Mouse (Mus musculus) lung, postnatal 25 days (tissue): ENCODE measurements at regions not wholly inside any gene's neighbourhood (a gene's known extent, or its start where the extent isn't known, plus 50 kb on each side); places are given as distances from the start of the nearest gene placed in this dataset.
A peak's percentile ranks its signal among the peaks of the same experiment; 100 is the strongest.
"Not testable (repeated sequence)": the region's sequence is repeated elsewhere in the genome, so short reads cannot be mapped to it uniquely, and the experiment has no call there.

Experiments
- DNase-seq: peaks from one replicate; pipeline ENCODE4 v3.0.0; 2022; ENCODE audit warnings: low spot score

DNA sequence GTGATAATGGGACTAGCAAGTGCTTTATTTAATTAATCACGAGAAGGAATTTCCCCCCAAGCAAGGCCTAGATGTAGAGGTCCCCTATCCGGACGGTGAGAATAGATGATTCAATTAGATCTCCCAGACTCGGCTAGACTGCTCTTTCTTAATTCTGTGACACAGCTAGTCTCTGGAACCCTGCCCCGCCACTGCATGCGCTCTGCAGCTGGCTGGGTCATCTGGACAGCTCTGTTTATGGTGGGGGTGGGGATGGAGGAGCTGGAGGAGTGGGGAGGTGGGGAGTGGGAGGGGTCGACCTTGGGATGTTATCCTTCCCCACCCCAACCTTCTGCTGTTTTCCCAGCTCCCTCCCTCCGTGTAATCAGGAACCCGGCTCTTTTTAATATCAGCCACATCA lies 147.5 kb upstream of the Sfswap start:
- DNase-seq, result no peak

DNA sequence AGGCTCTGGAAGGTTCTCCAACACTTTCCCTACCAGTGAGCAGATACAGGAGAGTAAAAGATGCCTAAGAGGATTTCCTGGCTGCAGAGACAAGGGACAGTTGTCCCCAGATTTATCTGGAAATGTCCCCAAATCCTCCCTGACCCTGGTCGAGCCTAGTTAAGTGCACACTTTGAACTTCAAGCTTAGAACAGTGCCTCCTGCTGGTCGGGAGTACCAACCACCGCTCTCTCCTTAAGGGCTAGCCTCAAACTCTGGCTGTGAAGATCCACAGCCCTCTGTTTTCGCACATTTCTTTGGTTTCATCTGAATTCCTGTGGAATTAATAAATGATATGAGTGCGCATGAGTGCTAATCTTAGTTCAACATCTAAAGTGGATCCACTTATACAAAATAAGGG lies 146.1 kb upstream of the Sfswap start:
- no peak for DNase-seq

DNA sequence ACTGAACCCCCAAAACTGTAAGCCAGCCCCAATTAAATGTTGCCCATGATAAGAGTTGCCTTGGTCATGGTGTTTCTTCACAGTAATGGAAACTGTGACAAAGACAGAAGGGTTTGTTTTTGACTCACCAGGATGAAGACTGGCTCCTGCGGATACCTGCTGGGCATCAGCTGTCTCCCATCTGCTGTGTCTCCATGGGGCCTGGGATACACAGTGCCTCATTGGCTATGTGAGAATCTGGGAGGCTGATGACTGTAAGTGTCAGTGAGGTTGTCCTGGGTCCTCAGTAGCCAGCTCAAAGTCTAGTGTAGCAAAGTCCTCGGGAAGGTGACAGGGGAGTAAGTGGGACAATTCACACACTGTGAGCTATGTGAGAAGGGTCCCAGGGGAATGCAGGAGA lies 139.5 kb upstream of the Sfswap start:
- DNase-seq, result no peak

DNA sequence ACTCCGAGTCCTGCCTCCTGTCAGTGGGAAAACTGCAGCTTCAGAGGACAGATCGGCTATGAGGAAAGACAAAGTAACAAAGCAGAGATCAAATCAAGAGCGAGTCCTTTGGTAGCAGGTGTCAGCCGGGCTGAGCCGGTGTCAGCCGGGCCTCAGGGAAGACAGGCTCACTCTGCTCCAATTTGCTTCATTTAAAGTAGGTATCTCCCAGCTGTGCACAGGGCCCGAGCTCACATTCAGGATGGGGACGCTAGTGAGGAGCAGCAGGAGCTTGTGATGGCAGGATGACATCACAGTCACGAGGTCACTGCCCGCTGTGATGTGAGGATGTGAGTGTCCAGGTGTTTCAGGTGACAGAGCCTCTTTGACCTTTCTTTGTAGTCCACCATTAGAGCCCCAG lies 137.8 kb upstream of the Sfswap start:
- no peak for DNase-seq

DNA sequence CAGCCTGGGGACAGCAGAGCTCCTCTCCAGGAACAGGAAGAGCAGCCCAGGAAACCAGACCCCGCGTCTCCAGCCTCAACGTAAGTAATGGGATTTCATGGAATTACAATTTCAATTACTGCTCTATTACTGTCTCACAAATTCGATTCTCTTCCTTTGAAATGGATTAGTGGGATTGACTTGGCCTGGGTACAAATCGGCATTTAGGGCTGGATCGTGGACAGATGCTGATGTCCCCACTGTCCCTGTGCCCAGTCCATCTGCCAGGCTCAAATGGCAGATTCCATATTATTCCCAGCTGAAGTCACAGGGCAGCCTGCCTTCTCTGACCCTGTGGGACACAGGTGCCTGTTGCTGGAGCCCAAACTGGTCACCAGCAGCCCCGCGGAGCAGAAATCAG lies 136.0 kb upstream of the Sfswap start:
- no peak for DNase-seq

DNA sequence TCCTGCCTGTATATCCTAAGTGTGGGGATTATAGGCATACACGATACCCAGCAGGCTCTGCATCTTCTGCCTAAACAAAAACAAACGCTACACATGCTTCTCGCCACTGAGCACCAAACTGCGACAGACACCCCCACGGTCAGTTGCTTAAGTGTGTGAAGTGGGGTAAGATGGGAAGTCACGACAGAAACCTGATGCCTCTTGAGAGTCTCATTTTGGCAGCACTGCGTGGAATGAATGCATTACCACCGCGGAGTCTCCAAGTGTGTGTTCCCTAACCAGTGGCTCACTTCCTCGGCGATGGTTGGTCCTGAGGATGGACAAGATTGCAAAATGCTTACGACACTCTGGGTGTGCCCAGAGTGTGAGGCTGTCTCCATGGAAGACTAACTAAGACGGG lies 133.8 kb upstream of the Sfswap start:
- DNase-seq, result no peak

DNA sequence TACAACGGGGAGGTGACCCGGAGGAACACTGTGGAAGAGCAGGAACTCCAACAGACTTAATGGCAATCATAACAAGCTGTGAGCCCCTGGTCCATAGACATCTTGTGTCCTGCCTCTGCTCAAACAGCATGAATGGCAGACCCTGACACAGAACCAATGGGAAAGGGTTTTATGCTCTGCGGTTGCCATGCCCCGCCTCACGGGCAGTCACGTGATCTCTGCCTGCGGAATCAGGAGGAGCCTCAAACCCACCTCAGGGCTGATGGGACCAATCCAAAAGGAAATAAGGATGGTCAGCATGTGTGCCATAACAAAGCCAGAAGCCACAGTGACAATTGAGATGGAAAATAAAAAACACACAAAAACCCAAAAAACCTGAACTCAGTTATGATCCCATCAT lies 120.2 kb upstream of the Sfswap start:
- no peak for DNase-seq

DNA sequence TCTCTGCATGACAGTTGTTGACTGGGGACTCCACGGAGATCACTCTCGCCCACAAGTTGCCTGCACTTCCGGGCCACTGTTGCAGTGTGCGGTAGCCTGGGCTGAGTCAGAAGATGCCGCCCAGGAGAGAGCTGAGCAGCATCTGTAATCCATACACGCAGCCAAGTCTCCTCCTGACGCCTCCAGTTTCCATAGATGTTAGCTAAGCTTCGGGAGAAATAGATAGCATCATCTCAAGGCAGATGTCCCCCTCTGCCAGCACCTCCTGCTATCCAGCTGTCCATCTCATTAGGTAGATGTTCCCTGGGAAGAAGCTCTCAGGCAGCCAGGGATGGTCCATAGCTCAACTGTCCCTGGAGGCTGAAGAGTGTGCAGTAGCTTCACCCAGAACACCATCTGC lies 116.0 kb upstream of the Sfswap start:
- DNase-seq, result no peak

DNA sequence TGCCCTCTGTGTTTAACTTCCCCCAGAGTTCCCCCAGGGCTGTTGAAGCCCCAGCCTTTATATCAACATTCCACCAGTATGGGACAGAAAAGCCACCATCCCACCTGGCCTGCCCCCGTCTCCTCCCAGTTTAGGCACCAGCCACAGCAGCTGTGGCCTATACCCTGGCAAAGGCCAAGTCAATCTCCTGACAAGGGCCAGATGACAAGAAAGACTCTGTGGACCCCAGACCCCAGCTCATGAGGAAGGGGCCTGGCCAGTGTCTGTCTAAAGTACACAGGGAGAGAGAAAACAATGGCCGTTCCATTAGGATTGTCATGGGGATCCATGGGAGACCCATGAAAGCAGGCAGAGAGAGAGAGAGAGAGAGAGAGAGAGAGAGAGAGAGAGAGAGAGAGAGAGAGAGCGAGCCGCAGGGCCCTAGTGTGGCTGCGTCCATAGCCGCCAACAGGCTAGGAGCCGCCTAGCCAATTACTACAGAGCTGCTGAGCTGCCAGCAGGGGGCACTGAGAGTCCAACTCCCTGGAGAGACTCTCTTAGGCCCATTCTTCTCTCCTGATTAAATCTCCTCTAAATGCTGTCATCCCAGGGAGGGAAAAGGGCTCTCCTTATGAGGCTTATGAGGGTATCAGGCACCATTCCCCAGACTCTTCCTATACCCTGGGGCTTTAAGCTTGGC lies 114.9 kb upstream of the Sfswap start:
- DNase-seq, result not testable (repeated sequence)

DNA sequence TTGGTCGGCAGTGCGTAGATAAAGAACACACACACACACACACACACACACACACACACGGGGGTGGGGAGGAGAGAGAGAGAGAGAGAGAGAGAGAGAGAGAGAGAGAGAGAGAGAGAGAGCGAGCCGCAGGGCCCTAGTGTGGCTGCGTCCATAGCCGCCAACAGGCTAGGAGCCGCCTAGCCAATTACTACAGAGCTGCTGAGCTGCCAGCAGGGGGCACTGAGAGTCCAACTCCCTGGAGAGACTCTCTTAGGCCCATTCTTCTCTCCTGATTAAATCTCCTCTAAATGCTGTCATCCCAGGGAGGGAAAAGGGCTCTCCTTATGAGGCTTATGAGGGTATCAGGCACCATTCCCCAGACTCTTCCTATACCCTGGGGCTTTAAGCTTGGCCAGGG lies 114.3 kb upstream of the Sfswap start:
- DNase-seq, result not testable (repeated sequence)

DNA sequence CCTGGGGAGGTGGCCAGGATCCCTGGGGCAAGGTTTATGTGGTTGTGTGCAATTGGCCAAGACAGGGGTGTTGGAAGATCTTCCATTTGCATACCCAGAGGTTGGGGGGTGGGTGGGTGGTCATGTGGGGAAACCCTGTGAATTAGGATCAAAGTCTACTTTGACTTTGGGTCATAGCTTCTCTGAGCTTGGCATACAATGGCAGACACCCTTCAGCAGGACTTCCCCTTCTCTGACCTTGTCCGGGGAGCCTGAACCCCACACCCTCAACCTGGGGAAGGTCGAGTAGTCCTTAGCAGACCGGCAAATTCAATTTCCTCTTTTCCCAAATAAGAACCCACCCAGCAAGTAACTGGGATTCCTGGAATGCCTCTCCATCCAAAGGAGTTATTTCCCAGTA lies 113.7 kb upstream of the Sfswap start:
- no peak for DNase-seq

DNA sequence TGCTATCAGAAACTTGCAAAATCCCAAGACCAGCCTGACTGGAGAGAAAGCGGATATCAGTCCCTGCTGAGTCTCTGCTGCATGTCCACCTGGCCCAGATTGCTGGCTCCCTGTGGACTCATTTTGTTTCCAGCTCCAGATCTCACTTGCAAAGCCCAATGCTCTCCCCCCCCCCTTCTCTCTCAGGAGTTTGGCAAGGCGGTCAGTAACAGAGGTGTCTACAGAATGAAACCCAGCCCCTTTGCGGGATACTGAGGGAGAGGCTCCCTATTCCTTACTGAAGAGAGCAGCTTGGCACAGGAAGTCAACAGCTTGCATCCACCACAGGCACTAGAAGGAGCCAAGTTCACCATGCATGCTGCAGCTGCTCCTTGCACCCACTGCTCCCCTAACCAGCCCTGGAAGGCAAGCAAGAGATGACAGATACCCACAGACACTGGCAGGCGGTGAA lies 110.1 kb upstream of the Sfswap start:
- no peak for DNase-seq

DNA sequence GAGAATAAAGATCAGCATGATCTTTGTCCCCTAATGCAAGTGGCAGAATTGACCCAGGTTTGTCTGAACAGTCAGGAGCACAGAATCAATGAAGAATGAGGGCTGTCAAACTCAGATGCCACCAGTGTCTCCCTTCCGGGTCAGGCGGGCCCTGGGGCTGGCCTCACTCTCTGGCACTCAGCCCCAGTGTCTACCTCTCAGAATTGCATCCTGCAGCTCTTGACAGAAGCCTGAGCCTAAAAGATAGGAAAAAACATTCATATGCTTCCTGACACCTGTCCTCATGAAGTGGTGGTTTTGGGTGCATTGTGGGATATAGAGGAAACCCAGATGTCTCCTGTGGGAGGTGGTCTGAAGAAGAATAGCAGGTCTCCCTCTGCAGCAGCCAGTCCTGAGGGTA lies 107.9 kb upstream of the Sfswap start:
- no peak for DNase-seq

DNA sequence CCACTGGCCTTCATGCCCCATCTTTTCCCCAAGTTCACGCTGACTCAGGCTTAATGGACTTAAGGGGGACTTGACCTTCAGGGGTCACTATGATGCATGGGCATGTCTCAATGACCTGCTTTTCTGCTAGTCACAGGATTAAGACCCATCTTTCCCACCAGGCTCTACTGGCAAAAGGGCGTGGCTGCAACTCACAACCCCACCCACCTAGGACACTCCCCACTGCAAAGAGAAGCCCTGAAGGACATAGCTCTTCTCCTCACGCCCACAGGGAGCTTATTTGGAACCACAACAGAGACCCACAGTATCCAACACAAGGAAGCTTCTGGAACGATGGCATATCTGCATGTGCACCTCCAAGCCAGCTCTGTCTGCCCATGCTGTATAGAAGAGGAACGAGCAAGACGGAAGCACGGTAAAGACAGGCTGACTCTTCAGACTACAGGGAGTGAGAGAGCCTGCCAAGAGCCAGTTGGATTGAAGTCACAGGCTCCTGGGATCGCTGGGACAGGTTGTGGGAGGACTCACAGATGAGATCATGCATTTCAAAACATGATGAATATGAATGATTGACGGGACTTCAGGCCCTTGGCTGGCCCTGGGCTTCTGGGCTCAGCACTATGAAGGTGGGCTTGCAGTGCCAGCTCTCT lies 107.3 kb upstream of the Sfswap start:
- DNase-seq, result no peak

DNA sequence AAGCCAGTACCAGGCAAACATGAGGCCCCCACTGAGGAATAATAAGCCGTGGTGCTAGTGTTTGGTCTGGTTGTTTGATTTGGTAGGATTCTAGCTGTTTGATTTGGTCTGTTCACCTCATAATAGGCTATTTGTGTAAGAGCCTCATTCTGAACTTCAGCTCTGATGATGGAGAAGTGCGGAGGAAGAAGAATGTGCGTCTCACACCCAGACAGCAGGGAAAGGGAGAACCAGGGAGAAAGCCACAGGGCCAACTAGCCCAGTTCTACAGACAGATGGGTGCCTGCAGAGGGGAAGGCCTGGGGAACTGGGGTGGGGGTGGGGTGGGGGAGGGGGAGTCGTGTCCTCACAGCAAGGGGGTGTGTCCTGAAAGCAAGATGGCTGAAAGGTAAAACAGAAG lies 106.6 kb upstream of the Sfswap start:
- DNase-seq, result no peak

DNA sequence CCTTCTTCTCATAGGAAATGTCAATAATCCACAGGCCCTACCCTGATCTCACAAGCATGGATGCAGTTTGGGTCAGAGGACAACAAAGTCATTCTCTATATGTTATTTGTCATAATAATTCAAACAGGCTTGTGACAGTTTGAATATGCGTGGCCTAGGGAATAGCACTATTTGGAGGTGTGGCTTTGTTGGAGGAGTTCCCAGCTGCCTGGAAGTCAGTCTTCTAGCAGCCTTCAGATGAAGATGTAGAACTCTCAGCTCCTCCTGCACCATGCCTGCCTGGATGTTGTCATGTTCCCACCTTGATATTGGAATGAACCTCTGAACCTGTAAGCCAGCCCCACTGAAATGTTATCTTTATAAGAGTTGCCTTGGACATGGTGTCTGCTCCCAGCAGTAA lies 103.7 kb upstream of the Sfswap start:
- DNase-seq, result no peak

DNA sequence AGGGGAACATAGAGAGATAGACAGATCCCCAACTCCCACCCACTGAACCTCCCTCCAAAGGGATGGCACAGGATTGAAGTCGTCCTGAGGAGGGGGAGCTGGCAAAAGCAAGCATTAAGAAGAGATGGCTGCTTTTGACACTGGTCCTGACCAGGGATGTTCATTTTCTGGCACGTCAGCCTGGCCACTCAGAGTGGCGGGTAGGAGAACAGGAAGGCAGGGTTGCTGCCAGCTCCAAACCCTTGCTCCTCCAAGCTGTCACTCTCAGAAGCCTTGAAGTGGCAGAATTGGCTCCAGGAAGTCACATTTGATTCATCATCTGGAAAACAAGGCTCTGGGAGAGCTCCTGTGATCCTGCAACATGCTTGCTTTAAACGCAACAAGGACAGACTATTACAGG lies 94.8 kb upstream of the Sfswap start:
- no peak for DNase-seq

DNA sequence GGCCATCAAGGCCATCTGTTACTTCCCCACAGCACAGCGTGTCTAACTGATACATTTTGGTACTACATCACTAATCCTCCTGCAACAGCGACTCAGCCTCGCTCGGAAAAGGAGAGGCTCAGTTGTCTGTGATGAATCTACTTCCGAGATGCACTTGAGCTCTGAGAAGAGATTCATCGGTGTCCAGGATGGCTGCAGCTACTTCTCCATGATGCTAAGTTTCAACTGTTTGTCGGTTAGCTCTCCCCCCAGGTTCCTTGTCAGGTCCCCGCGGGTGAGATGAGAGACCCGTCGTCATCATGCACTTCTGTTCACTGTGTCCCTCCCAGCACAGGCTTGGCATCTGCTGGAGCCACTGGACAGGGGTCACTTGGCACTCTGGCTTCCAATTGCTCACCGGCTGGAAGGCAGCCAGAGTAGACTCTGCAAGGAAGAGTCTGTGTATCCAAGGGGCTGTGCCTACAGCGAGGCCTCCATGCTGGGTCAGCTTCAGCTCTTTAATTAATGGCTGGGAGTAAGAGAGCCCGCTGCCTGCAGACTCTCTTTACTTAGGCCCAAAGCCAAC lies 91.5 kb upstream of the Sfswap start:
- no peak for DNase-seq

DNA sequence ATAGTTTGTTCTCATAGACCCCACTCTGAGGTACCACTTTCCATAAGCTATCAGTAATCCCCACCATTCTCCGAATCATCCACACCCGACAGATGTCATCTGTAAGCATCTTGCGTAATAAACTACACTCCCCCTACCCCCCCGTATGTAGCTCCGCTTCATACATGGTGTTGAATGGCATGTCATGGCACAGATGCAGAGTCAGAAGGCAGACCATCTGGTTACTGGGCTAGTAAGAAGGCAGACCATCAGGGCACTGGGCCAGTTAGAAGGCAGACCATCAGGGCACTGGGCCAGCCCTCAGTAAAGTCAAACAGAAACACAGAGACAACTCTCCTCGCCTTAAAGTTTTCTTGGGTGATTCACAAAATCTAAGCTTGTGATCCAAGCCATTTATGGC lies 88.9 kb upstream of the Sfswap start:
- no peak for DNase-seq

DNA sequence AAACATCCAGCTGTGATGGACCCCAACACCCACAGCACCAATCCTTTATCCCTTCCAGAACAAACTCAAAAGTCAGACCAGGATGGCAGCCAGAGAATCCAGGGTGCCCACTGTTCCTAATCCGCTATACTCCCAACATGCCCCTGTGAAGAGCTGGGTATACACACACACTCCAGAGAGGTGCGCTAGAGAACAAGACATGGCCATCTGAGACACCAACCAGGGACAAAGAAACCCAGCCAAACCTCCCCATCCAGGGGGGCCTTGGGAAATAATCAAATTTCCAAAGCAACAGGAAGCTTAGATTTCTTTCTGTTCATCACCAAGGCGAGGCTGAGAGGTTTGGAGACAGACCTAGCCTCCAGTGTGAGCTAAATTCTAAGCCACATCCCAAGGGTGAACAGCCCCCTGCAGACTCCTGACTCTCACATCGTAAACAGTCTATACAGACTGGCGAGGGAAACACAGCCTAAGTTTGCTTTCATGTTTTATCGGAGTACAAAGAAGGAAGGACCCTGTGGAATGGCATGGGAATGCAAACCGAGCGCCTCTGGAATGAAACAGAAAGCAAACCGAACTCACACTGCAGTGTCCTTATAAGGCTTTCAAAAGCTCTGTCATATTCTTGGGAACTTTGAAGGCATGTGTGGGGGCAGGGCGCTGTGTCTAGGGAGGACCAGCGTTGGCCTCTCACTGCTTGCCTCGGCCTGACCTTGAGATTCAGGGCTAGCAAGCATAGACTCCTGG lies 85.9 kb upstream of the Sfswap start:
- peak; percentile 53 for DNase-seq

DNA sequence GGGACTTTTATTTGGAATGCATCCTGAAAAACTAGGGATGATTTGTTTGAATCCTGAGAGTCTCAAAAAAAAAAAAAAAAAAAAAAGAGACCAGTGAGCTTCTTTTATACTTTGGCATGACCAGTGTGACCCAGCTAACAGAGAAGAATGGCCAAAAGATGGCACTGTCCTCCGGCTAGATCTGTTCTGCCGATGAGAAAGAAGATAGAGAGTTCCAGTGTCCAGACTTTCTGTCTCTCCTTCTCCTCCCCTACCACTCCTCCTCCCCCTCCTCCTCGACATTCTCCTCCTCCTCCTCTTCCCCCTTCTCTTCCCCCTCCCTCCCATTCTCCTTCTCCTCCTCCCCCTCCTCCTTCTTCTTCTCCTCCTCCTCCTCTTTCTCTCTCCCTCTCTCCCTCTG lies 84.6 kb upstream of the Sfswap start:
- no peak for DNase-seq

DNA sequence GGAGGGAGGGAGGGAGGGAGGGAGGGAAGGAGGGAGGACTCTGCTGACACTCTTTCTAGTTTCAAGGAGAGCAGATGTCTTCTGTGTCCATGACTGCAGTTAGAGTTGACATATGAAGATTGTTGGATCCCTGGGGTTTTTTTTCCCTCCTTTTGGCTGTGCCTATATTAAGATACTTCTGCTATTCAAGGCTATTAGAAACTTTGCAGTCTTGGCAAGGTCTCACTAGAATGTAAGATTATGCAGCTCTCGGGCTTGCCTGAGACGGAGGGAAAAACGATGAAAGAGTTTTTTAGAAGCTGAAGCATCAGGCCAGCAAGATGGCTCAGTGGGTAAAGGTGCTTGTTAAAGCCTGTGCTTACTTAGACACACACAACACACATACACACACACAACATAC lies 83.5 kb upstream of the Sfswap start:
- DNase-seq, result no peak

DNA sequence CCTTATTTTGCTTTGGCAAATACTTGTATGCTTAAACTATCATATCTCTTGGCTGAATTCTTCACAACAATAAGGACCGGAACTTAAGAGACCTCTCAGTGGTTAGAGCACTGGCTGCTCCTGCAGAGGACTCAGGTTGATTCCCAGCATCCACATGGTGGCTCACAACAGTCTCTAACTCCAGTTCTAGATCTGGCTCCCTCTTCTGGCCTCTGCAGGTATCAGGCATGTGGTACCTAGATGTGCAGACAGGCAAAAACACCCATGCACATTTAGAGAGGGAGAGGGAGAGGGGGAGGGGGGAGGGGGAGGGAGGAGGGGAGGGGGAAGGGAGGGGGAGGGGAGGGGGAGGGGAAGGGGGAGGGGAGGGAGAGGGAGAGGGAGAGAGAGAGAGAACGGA lies 80.0 kb upstream of the Sfswap start:
- no peak for DNase-seq
